Mouse (Mus musculus) NIH3T3 (cell line): Measurements from ENCODE around the gene Btbd35f27.
"Not testable (repeated sequence)": the region's sequence is repeated elsewhere in the genome, so short reads cannot be mapped to it uniquely, and the experiment has no call there.

Experiments used
- DNase-seq: peaks from one replicate; pipeline ENCODE4 v3.0.0-alpha.2; 2012; ENCODE audit warnings: low read depth

The Btbd35f27 gene

DNA sequence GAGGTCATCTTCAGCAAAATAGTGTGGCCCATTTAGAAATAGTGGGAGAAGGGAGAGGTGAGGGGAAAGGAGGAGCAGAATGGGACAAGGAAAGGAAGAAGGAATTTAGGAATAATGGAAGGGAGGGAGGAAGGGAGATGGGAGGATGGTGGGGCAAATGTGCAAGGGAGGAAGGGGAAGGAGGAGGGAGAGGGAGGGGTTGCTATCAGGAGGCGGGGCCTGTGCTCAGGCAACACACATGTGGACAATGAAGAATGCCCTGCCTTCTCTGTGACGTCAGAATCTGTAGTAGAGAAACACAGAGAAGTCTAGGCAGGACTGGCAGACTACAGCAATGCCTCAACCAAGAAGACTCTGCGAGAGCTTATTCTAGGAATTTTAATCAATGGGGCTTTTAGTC lies at the start of gene Btbd35f27:
Gene Btbd35f27, plus strand, starts transcription at position 301 of the 400 bp plus-strand sequence.
- not testable (repeated sequence) for DNase-seq
